Mouse (Mus musculus) liver, embryonic 11.5 days (tissue): ENCODE data around the gene Gm49359. TPM values are rescaled to one million over a fixed set of nuclear protein-coding genes. Genes with fewer than 3 reads are reported as not detected.
"Not testable (repeated sequence)": the region's sequence is repeated elsewhere in the genome, so short reads cannot be mapped to it uniquely, and the experiment has no call there.

ENCODE experiments used
- ATAC-seq: fragments of 200-750 bp; cut with Nextera tagmentation; replicated peaks from 2 replicates; pipeline ENCODE4 v1.8.0; 2017; ENCODE audit warnings: moderate number of reproducible peaks, mild to moderate bottlenecking, moderate TSS enrichment, moderate library complexity; ENCODE audit not compliant: low FRiP score
- DNase-seq: peaks from one replicate; pipeline ENCODE4 v3.0.0-alpha.2; 2017; ENCODE audit warnings: low spot score
- H3K27ac ChIP-seq: fragments of 300-500 bp; sonication (generic); 2 replicates; pipeline ENCODE4 v1.5.1; 2014; ENCODE audit warnings: mild to moderate bottlenecking, low read depth, low read length, control low read depth
- H3K27me3 ChIP-seq: fragments of 300-500 bp; sonication (generic); replicated peaks from 2 replicates; pipeline ENCODE4 v1.6.1; 2014; ENCODE audit warnings: low read length, mixed read lengths; ENCODE audit not compliant: control insufficient read depth, insufficient read depth
- H3K36me3 ChIP-seq: fragments of 300-500 bp; sonication (generic); 2 replicates; pipeline ENCODE4 v1.6.1; 2014; ENCODE audit warnings: mild to moderate bottlenecking, low read length, moderate library complexity, mixed read lengths; ENCODE audit not compliant: control insufficient read depth, insufficient read depth
- H3K4me1 ChIP-seq: fragments of 300-500 bp; sonication (generic); replicated peaks from 2 replicates; pipeline ENCODE4 v1.6.1; 2014; ENCODE audit warnings: low read length, mixed read lengths; ENCODE audit not compliant: control insufficient read depth, insufficient read depth
- H3K4me2 ChIP-seq: fragments of 300-500 bp; sonication (generic); 2 replicates; pipeline ENCODE4 v1.6.1; 2014; ENCODE audit warnings: mild to moderate bottlenecking, control low read depth, moderate library complexity
- H3K4me3 ChIP-seq: fragments of 300-500 bp; sonication (generic); 2 replicates; pipeline ENCODE4 v1.5.1; 2014; ENCODE audit warnings: low read depth, low read length, control low read depth
- H3K9ac ChIP-seq: fragments of 300-500 bp; sonication (generic); 2 replicates; pipeline ENCODE4 v1.6.1; 2014; ENCODE audit warnings: low read depth, low read length, control low read depth
- H3K9me3 ChIP-seq: fragments of 300-500 bp; sonication (generic); 2 replicates; pipeline ENCODE4 v1.6.1; 2016; ENCODE audit warnings: low read length, inconsistent platforms, mixed read lengths; ENCODE audit not compliant: control insufficient read depth
- WGBS: fragments of 180-500 bp; shearing (Covaris S2); extraction: QIAGEN DNeasy Blood & Tissue Kit; methylation state at CpG from one replicate; pipeline ENCODE4 v1.1.7; 2014; 5-methylcytosine and 5-hydroxymethylcytosine counted together
- microRNA-seq: library from miRNA; unstranded; fragments of <30 nt; microRNA quantifications from one replicate; pipeline ENCODE4, GENCODE M21; 2017; ENCODE audit warnings: borderline number of aligned reads
- polyA plus RNA-seq: library from polyadenylated mRNA; unstranded; fragments of >200 nt; fragmentation: Nextera tagmentation; extraction: Ambion mirVana; gene quantifications from 2 replicates; pipeline ENCODE4 v1.2.1, GENCODE M21; 2014

The Gm49359 gene
- 5.4 and 5.7 TPM in 2 replicates for polyA plus RNA-seq

GRCm38 (mm10) chr13:62466424-62467334 is at the start of gene Gm49359:
Gm49359 (minus strand) TSS chr13:62466832.
- H3K9me3 ChIP-seq, H3K36me3 ChIP-seq, H3K27ac ChIP-seq, H3K4me1 ChIP-seq, H3K27me3 ChIP-seq: not testable (repeated sequence)
- peak within 1 kb of the TSS; percentile 53 for H3K9ac ChIP-seq
- peak; percentile 74 for DNase-seq
- WGBS = 2% methylated on average over 27 of the region's 28 CpGs
- peak within 1 kb of the TSS; percentile 44 for H3K4me2 ChIP-seq
- H3K4me3 ChIP-seq = peak within 1 kb of the TSS; percentile 59
- ATAC-seq = peak; percentile 100

- H3K36me3 ChIP-seq, H3K4me1 ChIP-seq, H3K27ac ChIP-seq, DNase-seq, ATAC-seq, H3K27me3 ChIP-seq, H3K4me3 ChIP-seq, H3K9me3 ChIP-seq, H3K4me2 ChIP-seq, H3K9ac ChIP-seq: not testable (repeated sequence)
- 79% methylated on average over 1 of the region's 1 CpGs for WGBS
Observed at GRCm38 (mm10) chr13:62510641-62511420, 44.2 kb upstream of the Gm49359 start.

GRCm38 (mm10) chr13:62472661-62473060 is 6.0 kb upstream of the Gm49359 start:
- H3K4me1 ChIP-seq, H3K36me3 ChIP-seq, H3K4me3 ChIP-seq, H3K27ac ChIP-seq, DNase-seq, H3K27me3 ChIP-seq, H3K9ac ChIP-seq, H3K4me2 ChIP-seq, H3K9me3 ChIP-seq, ATAC-seq: not testable (repeated sequence)
- WGBS = 89% methylated on average over 8 of the region's 8 CpGs

GRCm38 (mm10) chr13:62469947-62470346 is 3.3 kb upstream of the Gm49359 start:
- DNase-seq, ATAC-seq, H3K4me3 ChIP-seq, H3K36me3 ChIP-seq, H3K4me2 ChIP-seq, H3K27ac ChIP-seq, H3K4me1 ChIP-seq, H3K27me3 ChIP-seq, H3K9me3 ChIP-seq, H3K9ac ChIP-seq: not testable (repeated sequence)

Small RNA genes lying within 50 kb of the gene (microRNA-seq; reads per million reads assigned to microRNA genes)
- gene Gm22256 = not detected

Other genes starting within 250 kb of the Gm49359 start
- gene Gm3604, start 83.7 kb downstream of the Gm49359 start, polyA plus RNA-seq = 6.6 and 7.3 TPM in 2 replicates
- 0.55 TPM in 1 of 2 replicates, not detected in the other for gene Zfp935, start 91.7 kb upstream of the Gm49359 start, polyA plus RNA-seq
- gene Zfp934, start 104.4 kb upstream of the Gm49359 start, polyA plus RNA-seq = 13.5 and 15.5 TPM in 2 replicates
- 7.9 and 8.1 TPM in 2 replicates for gene 6720489N17Rik, start 157.3 kb upstream of the Gm49359 start, polyA plus RNA-seq